Comparison of ENCODE assay signal across 9 mouse cellular contexts in genomic region chr2:83758606-83759215, GRCm38 (mm10). TPM values are rescaled to one million over a fixed set of nuclear protein-coding genes. Genes with fewer than 3 reads are reported as not detected.
DNase-seq lines count a peak whose midpoint lies in the region; ATAC-seq and TF ChIP-seq lines count a peak whose summit lies in the region.
"Had no signal": no experiment of that assay in that cellular context is flagged by ENCODE, and none has a peak within 500 bp of the region (broad histone marks: within the 10 kb centered on the region; RNA-seq: fewer than 3 reads in every experiment).

No protein-coding gene starts in this region.

- peak overlapping the region; percentile 77 for H3K27ac ChIP-seq in kidney, embryonic 14.5 days (ENCODE audit: low read depth, low read length)
- no peak overlapping the region; the same call in 1 of the 2 replicates for H3K27ac ChIP-seq in forebrain, embryonic 12.5 days
- H3K27ac ChIP-seq in kidney, postnatal 0 days = peak overlapping the region; percentile 87
- H3K27ac ChIP-seq in stomach, postnatal 0 days (replicated peaks) = 0 out of 2 replicates have a peak overlapping the region, but pooled peaks have one; percentile 45
- H3K27ac ChIP-seq: liver, embryonic 15.5 days had no signal

- no peak overlapping the region for H3K4me3 ChIP-seq in kidney, embryonic 14.5 days (ENCODE audit: low read length)
- H3K4me3 ChIP-seq in forebrain, embryonic 12.5 days (replicated peaks) = no peak overlapping the region
- no peak overlapping the region for H3K4me3 ChIP-seq in kidney, postnatal 0 days (replicated peaks; ENCODE audit: low read depth, low read length)
- no peak overlapping the region for H3K4me3 ChIP-seq in stomach, postnatal 0 days (ENCODE audit: low read depth, low read length)
- H3K4me3 ChIP-seq: liver, embryonic 15.5 days had no signal

- ATAC-seq in kidney, embryonic 14.5 days (ENCODE audit: low FRiP score, low TSS enrichment) = peak; percentile 71
- no peak for ATAC-seq in forebrain, embryonic 12.5 days (ENCODE audit: low FRiP score)
- peak; percentile 80 for ATAC-seq in kidney, postnatal 0 days (replicated peaks; ENCODE audit: low FRiP score, low read depth)
- ATAC-seq in stomach, postnatal 0 days (ENCODE audit: low FRiP score, low TSS enrichment) = peak; percentile 69
- ATAC-seq in erythroid progenitor cell, adult 5-6 weeks (replicated peaks; ENCODE audit: low FRiP score, poor library complexity, severe bottlenecking) = no peak

- H3K4me2 ChIP-seq in kidney, embryonic 14.5 days (replicated peaks; ENCODE audit: low read depth, low read length) = 0 out of 2 replicates have a peak overlapping the region, but pooled peaks have one; percentile 15
- peak overlapping the region; percentile 41 for H3K4me2 ChIP-seq in forebrain, embryonic 12.5 days
- peak overlapping the region; percentile 30 for H3K4me2 ChIP-seq in kidney, postnatal 0 days (ENCODE audit: low read length)
- no peak overlapping the region for H3K4me2 ChIP-seq in stomach, postnatal 0 days (replicated peaks; ENCODE audit: low read depth)
- H3K4me2 ChIP-seq: liver, embryonic 15.5 days had no signal

- H3K36me3 ChIP-seq in kidney, embryonic 14.5 days (ENCODE audit: control insufficient read depth, insufficient read depth, low read length) = peaks cover 24% of the 10 kb centered on the region
- H3K36me3 ChIP-seq in forebrain, embryonic 12.5 days (replicated peaks) = peaks cover 4% of the 10 kb centered on the region; the same call in 1 of the 2 replicates
- 0 out of 2 replicates have a peak, but pooled peaks cover 5% of the 10 kb centered on the region for H3K36me3 ChIP-seq in kidney, postnatal 0 days (ENCODE audit: insufficient read depth, low read length)
- H3K36me3 ChIP-seq in stomach, postnatal 0 days (ENCODE audit: control insufficient read depth, insufficient read depth, low read length) = 0 out of 2 replicates have a peak, but pooled peaks cover 5% of the 10 kb centered on the region
- H3K36me3 ChIP-seq: liver, embryonic 15.5 days had no signal

- H3K9me3 ChIP-seq in kidney, embryonic 14.5 days (ENCODE audit: control insufficient read depth, low read length) = no peaks in the 10 kb centered on the region
- H3K9me3 ChIP-seq in forebrain, embryonic 12.5 days = no peaks in the 10 kb centered on the region
- H3K9me3 ChIP-seq in kidney, postnatal 0 days (replicated peaks; ENCODE audit: low read length) = no peaks in the 10 kb centered on the region
- no peaks in the 10 kb centered on the region for H3K9me3 ChIP-seq in stomach, postnatal 0 days (ENCODE audit: control insufficient read depth, low read length)
- H3K9me3 ChIP-seq: liver, embryonic 15.5 days had no signal

- no peaks in the 10 kb centered on the region for H3K27me3 ChIP-seq in kidney, embryonic 14.5 days (ENCODE audit: control insufficient read depth, insufficient read depth, low read length)
- no peaks in the 10 kb centered on the region for H3K27me3 ChIP-seq in forebrain, embryonic 12.5 days
- no peaks in the 10 kb centered on the region for H3K27me3 ChIP-seq in kidney, postnatal 0 days (ENCODE audit: insufficient read depth, low read length)
- no peaks in the 10 kb centered on the region for H3K27me3 ChIP-seq in stomach, postnatal 0 days (ENCODE audit: control insufficient read depth, insufficient read depth, low read length)
- H3K27me3 ChIP-seq: liver, embryonic 15.5 days had no signal

- peaks cover 16% of the 10 kb centered on the region; the same call in 1 of the 2 replicates for H3K4me1 ChIP-seq in kidney, embryonic 14.5 days (ENCODE audit: control insufficient read depth, insufficient read depth, low read length)
- peaks cover 15% of the 10 kb centered on the region for H3K4me1 ChIP-seq in forebrain, embryonic 12.5 days
- peaks cover 12% of the 10 kb centered on the region; the same call in 1 of the 2 replicates for H3K4me1 ChIP-seq in kidney, postnatal 0 days (replicated peaks; ENCODE audit: insufficient read depth, low read length)
- no peaks in the 10 kb centered on the region for H3K4me1 ChIP-seq in stomach, postnatal 0 days (replicated peaks; ENCODE audit: control insufficient read depth, insufficient read depth)
- H3K4me1 ChIP-seq: liver, embryonic 15.5 days had no signal

- no peak for DNase-seq in kidney, postnatal 4 days
- DNase-seq in kidney, postnatal 0 days (ENCODE audit: low spot score) = peak; percentile 82
- DNase-seq in stomach, postnatal 0 days (ENCODE audit: low spot score) = no peak
- no peak for DNase-seq in cerebellum, postnatal 10 days

- no peak for TF ChIP-seq CTCF in kidney, postnatal 0 days (IDR thresholded peaks at IDR 0.05; ENCODE audit: low read depth)
- TF ChIP-seq CTCF in stomach, postnatal 0 days (IDR thresholded peaks at IDR 0.05; ENCODE audit: low read depth) = no peak

- 32% methylated on average over 7 of the region's 7 CpGs for WGBS in kidney, embryonic 14.5 days
- 36% methylated on average over 7 of the region's 7 CpGs for WGBS in forebrain, embryonic 12.5 days
- WGBS in kidney, postnatal 0 days = 28% methylated on average over 7 of the region's 7 CpGs
- WGBS in stomach, postnatal 0 days = 64% methylated on average over 7 of the region's 7 CpGs

- no peak for TF ChIP-seq EP300 in stomach, postnatal 0 days (optimal IDR thresholded peaks at IDR 0.05)

- no peak overlapping the region for H3K9ac ChIP-seq in kidney, embryonic 14.5 days (ENCODE audit: low read depth, low read length)
- H3K9ac ChIP-seq in forebrain, embryonic 12.5 days = 0 out of 2 replicates have a peak overlapping the region, but pooled peaks have one; percentile 7
- H3K9ac ChIP-seq in kidney, postnatal 0 days (ENCODE audit: low read depth, low read length) = no peak overlapping the region
- no peak overlapping the region for H3K9ac ChIP-seq in stomach, postnatal 0 days (ENCODE audit: low read length)
- H3K9ac ChIP-seq: liver, embryonic 15.5 days had no signal

RNA-seq across cellular contexts. Expression of gene Itgav, which starts 34.5 kb away (rescaled TPM):
- 117 and 125 TPM in 2 replicates for polyA plus RNA-seq in kidney, embryonic 14.5 days (2014; fragmentation: Nextera tagmentation; extraction: Ambion mirVana)
- polyA plus RNA-seq in forebrain, embryonic 12.5 days (2016; fragmentation: Nextera tagmentation; extraction: Ambion mirVana) = 44.4 and 46.5 TPM in 2 replicates
- polyA plus RNA-seq in kidney, postnatal 0 days (2015; fragmentation: Nextera tagmentation; extraction: Ambion mirVana) = 164 and 165 TPM in 2 replicates
- polyA plus RNA-seq in stomach, postnatal 0 days (2015; fragmentation: Nextera tagmentation; extraction: Ambion mirVana) = 69.8 and 74.3 TPM in 2 replicates
- total RNA-seq in erythroid progenitor cell, adult 5-6 weeks (2015; ENCODE audit: low replicate concordance) = 2.9 and 9.0 TPM in 2 replicates
- total RNA-seq in erythroid progenitor cell, adult 5-6 weeks (2017; ENCODE audit: low replicate concordance) = 5.3 and 23.5 TPM in 2 replicates

RNA-seq across cellular contexts. Expression of gene Fam171b, which starts 53.7 kb away (rescaled TPM):
- polyA plus RNA-seq in kidney, embryonic 14.5 days (2014; fragmentation: Nextera tagmentation; extraction: Ambion mirVana) = 5.3 and 5.5 TPM in 2 replicates
- polyA plus RNA-seq in forebrain, embryonic 12.5 days (2016; fragmentation: Nextera tagmentation; extraction: Ambion mirVana) = 57.9 and 68.7 TPM in 2 replicates
- polyA plus RNA-seq in kidney, postnatal 0 days (2015; fragmentation: Nextera tagmentation; extraction: Ambion mirVana) = 2.5 and 2.7 TPM in 2 replicates
- polyA plus RNA-seq in stomach, postnatal 0 days (2015; fragmentation: Nextera tagmentation; extraction: Ambion mirVana) = 4.2 and 4.8 TPM in 2 replicates
- total RNA-seq in erythroid progenitor cell, adult 5-6 weeks (2015; ENCODE audit: low replicate concordance) = not detected in 2 replicates
- not detected in 2 replicates for total RNA-seq in erythroid progenitor cell, adult 5-6 weeks (2017; ENCODE audit: low replicate concordance)
- total RNA-seq: neutrophil, adult 5-6 weeks had no signal

Comparison
In these comparisons a context has a peak if more than half of its experiments do, and no peak if none do; other contexts are left out.
1. ATAC-seq: peak in kidney, embryonic 14.5 days (single experiment), kidney, postnatal 0 days (single experiment) and stomach, postnatal 0 days (single experiment); none in forebrain, embryonic 12.5 days (single experiment) and erythroid progenitor cell, adult 5-6 weeks (single experiment).